Mouse (Mus musculus): ENCODE measurements at regions not wholly inside any gene's neighbourhood (a gene's known extent, or its start where the extent isn't known, plus 50 kb on each side); places are given as distances from the start of the nearest gene placed in this dataset.

- no peak for DNase-seq
Observed at GRCm38 (mm10) chr3:29890764-29891163, 657.0 kb downstream of the Mecom start.

- no peak for DNase-seq
Observed at GRCm38 (mm10) chr3:29890286-29890685, 657.5 kb downstream of the Mecom start.

- DNase-seq = no peak
Observed at GRCm38 (mm10) chr3:29889638-29890037, 658.2 kb downstream of the Mecom start.

GRCm38 (mm10) chr3:29879966-29880365 lies 667.8 kb downstream of the Mecom start:
- DNase-seq = no peak

- no peak for DNase-seq
Observed at GRCm38 (mm10) chr3:29875768-29876167, 672.0 kb downstream of the Mecom start.

GRCm38 (mm10) chr3:29862437-29862836 lies 685.4 kb downstream of the Mecom start:
- DNase-seq = no peak

GRCm38 (mm10) chr3:29852465-29852864 lies 695.3 kb downstream of the Mecom start:
- DNase-seq = no peak

GRCm38 (mm10) chr3:29835432-29835831 lies 712.4 kb downstream of the Mecom start:
- no peak for DNase-seq

GRCm38 (mm10) chr3:29834884-29835283 lies 712.9 kb downstream of the Mecom start:
- DNase-seq = no peak

- no peak for DNase-seq
Observed at GRCm38 (mm10) chr3:29831346-29831745, 716.5 kb downstream of the Mecom start.

- no peak for DNase-seq
Observed at GRCm38 (mm10) chr3:29822622-29823370, 725.0 kb downstream of the Mecom start.

GRCm38 (mm10) chr3:29816964-29817363 lies 730.8 kb downstream of the Mecom start:
- no peak for DNase-seq

- DNase-seq = no peak
Observed at GRCm38 (mm10) chr3:29813276-29813675, 731.5 kb downstream of the Egfem1 start.

GRCm38 (mm10) chr3:29812480-29813240 lies 730.8 kb downstream of the Egfem1 start:
- no peak for DNase-seq

- DNase-seq = peak; percentile 5
Observed at GRCm38 (mm10) chr3:29806046-29806445, 724.2 kb downstream of the Egfem1 start.

- no peak for DNase-seq
Observed at GRCm38 (mm10) chr3:29803456-29803855, 721.6 kb downstream of the Egfem1 start.

GRCm38 (mm10) chr3:29801081-29801480 lies 719.3 kb downstream of the Egfem1 start:
- no peak for DNase-seq

GRCm38 (mm10) chr3:29774365-29774764 lies 692.5 kb downstream of the Egfem1 start:
- no peak for DNase-seq

GRCm38 (mm10) chr3:29771194-29771593 lies 689.4 kb downstream of the Egfem1 start:
- no peak for DNase-seq

GRCm38 (mm10) chr3:29768592-29768991 lies 686.8 kb downstream of the Egfem1 start:
- DNase-seq = no peak

GRCm38 (mm10) chr3:29764021-29764420 lies 682.2 kb downstream of the Egfem1 start:
- DNase-seq = no peak

- DNase-seq = peak; percentile 20
Observed at GRCm38 (mm10) chr3:29757821-29758494, 676.1 kb downstream of the Egfem1 start.

All from gastrocnemius, postnatal 10 days (tissue).